Mouse (Mus musculus) ES-E14 (cell line): ENCODE data around the gene Camk2b. TPM values are rescaled to one million over a fixed set of nuclear protein-coding genes. Genes with fewer than 3 reads are reported as not detected.

Source experiments
- DNase-seq: peaks from one replicate; pipeline ENCODE4 v3.0.0-alpha.2; 2013; ENCODE audit warnings: low read depth, low spot score
- H3K27ac ChIP-seq: 2 replicates; pipeline ENCODE4 v1.5.1; 2012; ENCODE audit warnings: low read depth, mild to moderate bottlenecking, low read length, moderate library complexity, mixed read lengths; ENCODE audit not compliant: poor library complexity, insufficient read depth, severe bottlenecking
- H3K36me3 ChIP-seq: 2 replicates; pipeline ENCODE4 v1.6.1; 2012; ENCODE audit warnings: mild to moderate bottlenecking, low read length, moderate library complexity, mixed read lengths; ENCODE audit not compliant: control insufficient read depth, poor library complexity, insufficient read depth, severe bottlenecking
- H3K4me1 ChIP-seq, 2 experiments: fragments of 150-350 bp in 1 of 2; sonication (generic) in 1 of 2; 2 replicates each; pipeline ENCODE4 v1.6.1; 2012; ENCODE audit warnings: low read length in 2 of 2, mild to moderate bottlenecking in 1 of 2, mixed read lengths in 1 of 2; ENCODE audit not compliant: control insufficient read depth in 2 of 2, insufficient read depth in 2 of 2, poor library complexity in 1 of 2
- H3K4me3 ChIP-seq, 2 experiments: fragments of 150-350 bp in 1 of 2; sonication (generic) in 1 of 2; 2 replicates each; pipeline ENCODE4 v1.5.1; 2012; ENCODE audit warnings: low read length in 2 of 2, low read depth in 1 of 2, mild to moderate bottlenecking in 1 of 2, mixed read lengths in 1 of 2; ENCODE audit not compliant: insufficient read depth in 1 of 2, poor library complexity in 1 of 2, severe bottlenecking in 1 of 2
- H3K9ac ChIP-seq: 2 replicates; pipeline ENCODE4 v1.6.1; 2012; ENCODE audit warnings: low read depth, mild to moderate bottlenecking, low read length, mixed read lengths; ENCODE audit not compliant: poor library complexity, insufficient read depth, severe bottlenecking
- H3K9me3 ChIP-seq: fragments of 150-350 bp; sonication (generic); 2 replicates; pipeline ENCODE4 v1.6.1; 2012; ENCODE audit warnings: low read depth, mild to moderate bottlenecking, low read length; ENCODE audit not compliant: control insufficient read depth, insufficient read depth
- CHD2 ChIP-seq: IDR thresholded peaks from 2 replicates; pipeline ENCODE4 v1.6.1; 2014; ENCODE audit warnings: mild to moderate bottlenecking, low read depth, low read length, inconsistent platforms
- HCFC1 ChIP-seq: IDR thresholded peaks from 2 replicates; pipeline ENCODE4 v1.6.1; 2012; ENCODE audit warnings: low read length, inconsistent platforms, borderline replicate concordance; ENCODE audit not compliant: insufficient read depth
- MAFK ChIP-seq: IDR thresholded peaks from 2 replicates; pipeline ENCODE4 v1.6.1; 2014; ENCODE audit warnings: mild to moderate bottlenecking, low read depth, low read length, inconsistent platforms; ENCODE audit not compliant: insufficient read depth
- ZC3H11A ChIP-seq: IDR thresholded peaks from 2 replicates; pipeline ENCODE4 v1.6.1; 2012; ENCODE audit warnings: low read depth, mild to moderate bottlenecking, inconsistent platforms, low read length, borderline replicate concordance
- ZNF384 ChIP-seq: IDR thresholded peaks from 2 replicates; pipeline ENCODE4 v1.6.1; 2012; ENCODE audit warnings: low read depth, low read length, inconsistent platforms
- in situ Hi-C, 2 experiments: fragments of 600-800 bp; cut with MboI; formaldehyde crosslinking; loops; one replicate each; pipeline ENCODE4 v1.15.1; 2025; ENCODE audit warnings: low sequenced_read_pairs in 2 of 2, inconsistent platforms in 1 of 2; ENCODE audit not compliant: unreplicated experiment in 2 of 2
- total RNA-seq: library from RNA; depleted of rRNA; stranded (reverse); fragments of 300-350 nt; gene quantifications from 2 replicates; pipeline ENCODE4 v1.2.3, GENCODE M21; 2012

Camk2b gene
- total RNA-seq, 1 experiment: 6.4 TPM

- in situ Hi-C loops: no loop called here
- no peaks in the 10 kb centered on the region for H3K36me3 ChIP-seq
- no peak overlapping the region for H3K27ac ChIP-seq
- no peak overlapping the region for H3K9ac ChIP-seq
- no peak for DNase-seq
- H3K9me3 ChIP-seq: no peaks in the 10 kb centered on the region
- no peak overlapping the region for H3K4me3 ChIP-seq
- H3K4me1 ChIP-seq: peaks cover 0 to 3% of the 10 kb centered on the region in 2 experiments; a peak in 1 of 4 replicates
- TF ChIP-seq ZC3H11A: no peak
- no peak for TF ChIP-seq ZNF384
- TF ChIP-seq MAFK: no peak
- no peak for TF ChIP-seq CHD2
- TF ChIP-seq HCFC1: no peak
These were observed 45.8 kb downstream of the Camk2b start for GRCm38 (mm10) chr11:6020360-6020759.

GRCm38 (mm10) chr11:6018218-6019010 lies 47.7 kb downstream of the Camk2b start:
- H3K4me3 ChIP-seq: no peak overlapping the region
- no peak for TF ChIP-seq MAFK
- no peak for TF ChIP-seq HCFC1
- TF ChIP-seq ZC3H11A: no peak
- TF ChIP-seq ZNF384: no peak
- TF ChIP-seq CHD2: no peak
- H3K4me1 ChIP-seq: peaks cover 0 to 4% of the 10 kb centered on the region in 2 experiments; a peak in 1 of 4 replicates
- no peak overlapping the region for H3K27ac ChIP-seq
- no peaks in the 10 kb centered on the region for H3K36me3 ChIP-seq
- H3K9ac ChIP-seq: no peak overlapping the region
- H3K9me3 ChIP-seq: no peaks in the 10 kb centered on the region
- in situ Hi-C loops: no loop called here
- DNase-seq: no peak

- in situ Hi-C loops: no loop called here
- Histone ChIP-seq H3K4me3 (no peak overlapping the region), H3K9me3 (no peaks in the 10 kb centered on the region), H3K9ac (no peak overlapping the region), H3K36me3 (no peaks in the 10 kb centered on the region), H3K4me1 (peaks cover 0 to 4% of the 10 kb centered on the region in 2 experiments; a peak in 1 of 4 replicates), H3K27ac (no peak overlapping the region)
- no peak for DNase-seq
- TF ChIP-seq MAFK (no peak), CHD2 (no peak)
These were observed 48.5 kb downstream of the Camk2b start for GRCm38 (mm10) chr11:6017484-6018140.

GRCm38 (mm10) chr11:6016797-6017395 lies 49.3 kb downstream of the Camk2b start:
- Histone ChIP-seq H3K27ac (no peak overlapping the region), H3K4me3 (no peak overlapping the region), H3K36me3 (no peaks in the 10 kb centered on the region), H3K9me3 (no peaks in the 10 kb centered on the region), H3K4me1 (peaks cover 0 to 4% of the 10 kb centered on the region in 2 experiments; a peak in 1 of 4 replicates), H3K9ac (no peak overlapping the region)
- TF ChIP-seq CHD2: no peak
- TF ChIP-seq HCFC1: no peak
- TF ChIP-seq ZNF384: no peak
- TF ChIP-seq MAFK: no peak
- TF ChIP-seq ZC3H11A: no peak
- in situ Hi-C loops: no loop called here
- no peak for DNase-seq
